Mouse (Mus musculus): ENCODE results near the gene Gm6710. TPM values are rescaled to one million over a fixed set of nuclear protein-coding genes. Genes with fewer than 3 reads are reported as not detected.
"Not testable (repeated sequence)": the region's sequence is repeated elsewhere in the genome, so short reads cannot be mapped to it uniquely, and the experiment has no call there.

Gm6710 gene
- total RNA-seq (2014; rRNA removed; ENCODE audit: low replicate concordance) (5.2 and 19.9 TPM in 2 replicates), polyA plus RNA-seq (2015; fragmentation: Nextera tagmentation; extraction: Ambion mirVana) (11.2 and 11.7 TPM in 2 replicates)

DNA sequence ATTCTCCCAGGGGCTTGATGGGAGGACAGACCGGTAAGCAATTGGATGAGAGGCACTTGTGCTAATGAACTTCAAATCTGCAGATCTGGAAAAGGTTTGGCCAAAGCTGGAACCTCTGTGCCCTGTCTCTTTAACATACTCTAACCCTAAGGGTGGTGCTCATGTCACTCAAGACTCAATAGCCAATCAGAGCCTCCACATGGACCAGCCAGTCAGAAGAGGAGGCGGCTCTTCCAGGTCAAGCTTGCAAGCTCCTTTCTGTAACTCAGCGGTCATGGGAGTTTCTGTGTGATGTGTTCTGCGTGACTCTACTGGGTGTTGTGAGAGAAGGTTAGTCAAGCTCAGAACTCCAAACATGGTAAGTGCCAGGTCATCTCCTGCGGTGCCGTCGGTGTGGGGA is at the start of gene Gm6710:
Gene Gm6710, plus strand, starts transcription at position 196 of the 400 bp plus-strand sequence.
- H3K4me3 ChIP-seq (ENCODE audit: low read depth, low read length); DNase-seq (ENCODE audit: low spot score); H3K9ac ChIP-seq (replicated peaks; ENCODE audit: low read depth, low read length); H3K27me3 ChIP-seq (ENCODE audit: control insufficient read depth, insufficient read depth, low read length); H3K9me3 ChIP-seq (replicated peaks; ENCODE audit: control insufficient read depth, low read length); H3K27ac ChIP-seq (ENCODE audit: low read depth); ATAC-seq (ENCODE audit: insufficient read depth, low read depth); H3K36me3 ChIP-seq (replicated peaks; ENCODE audit: control insufficient read depth, insufficient read depth, low read length); H3K4me2 ChIP-seq (ENCODE audit: low read depth, low read length); H3K4me1 ChIP-seq (ENCODE audit: control insufficient read depth, insufficient read depth): not testable (repeated sequence)
- WGBS = no CpG with 5 or more reads among the region's 7 CpGs

Other genes starting within 250 kb of the Gm6710 start
- not detected in 2 replicates for gene Gm11007, start 225.2 kb upstream of the Gm6710 start, total RNA-seq (2014; rRNA removed; ENCODE audit: low replicate concordance)
- not detected in 2 replicates for gene Gm11007, start 225.2 kb upstream of the Gm6710 start, polyA plus RNA-seq (2015; fragmentation: Nextera tagmentation; extraction: Ambion mirVana)
- gene Zfp969, start 165.6 kb upstream of the Gm6710 start, total RNA-seq (2014; rRNA removed; ENCODE audit: low replicate concordance) = 15.3 TPM in 1 of 2 replicates, not detected in the other
- 25.7 and 28.8 TPM in 2 replicates for gene Zfp969, start 165.6 kb upstream of the Gm6710 start, polyA plus RNA-seq (2015; fragmentation: Nextera tagmentation; extraction: Ambion mirVana)
- not detected in 2 replicates for gene Gm2007, start 127.7 kb upstream of the Gm6710 start, total RNA-seq (2014; rRNA removed; ENCODE audit: low replicate concordance)
- gene Gm2007, start 127.7 kb upstream of the Gm6710 start, polyA plus RNA-seq (2015; fragmentation: Nextera tagmentation; extraction: Ambion mirVana) = not detected in 2 replicates
- 1.6 and 9.9 TPM in 2 replicates for gene Gm14288, start 68.1 kb upstream of the Gm6710 start, total RNA-seq (2014; rRNA removed; ENCODE audit: low replicate concordance)
- gene Gm14288, start 68.1 kb upstream of the Gm6710 start, polyA plus RNA-seq (2015; fragmentation: Nextera tagmentation; extraction: Ambion mirVana) = 1.8 and 2.3 TPM in 2 replicates
- 0.15 and 1.5 TPM in 2 replicates for gene Zfp966, start 61.9 kb downstream of the Gm6710 start, total RNA-seq (2014; rRNA removed; ENCODE audit: low replicate concordance)
- 0.85 and 1.0 TPM in 2 replicates for gene Zfp966, start 61.9 kb downstream of the Gm6710 start, polyA plus RNA-seq (2015; fragmentation: Nextera tagmentation; extraction: Ambion mirVana)
- 0.81 TPM in 1 of 2 replicates, not detected in the other for gene Gm2026, start 96.1 kb downstream of the Gm6710 start, total RNA-seq (2014; rRNA removed; ENCODE audit: low replicate concordance)
- gene Gm2026, start 96.1 kb downstream of the Gm6710 start, polyA plus RNA-seq (2015; fragmentation: Nextera tagmentation; extraction: Ambion mirVana) = 8.9 and 15.5 TPM in 2 replicates